Mouse (Mus musculus) kidney, adult 9 months (tissue): ENCODE measurements around the gene Emilin2.
A peak's percentile ranks its signal among the peaks of the same experiment; 100 is the strongest.

ENCODE experiments used
- DNase-seq: peaks from one replicate; pipeline ENCODE4 v3.0.0; 2022

Gene Emilin2

GRCm38 (mm10) chr17:71299879-71300278, 11.9 kb downstream of the Emilin2 start:
- DNase-seq: no peak

GRCm38 (mm10) chr17:71294570-71294969, 17.2 kb downstream of the Emilin2 start:
- no peak for DNase-seq

GRCm38 (mm10) chr17:71292897-71293296, 18.9 kb downstream of the Emilin2 start:
- DNase-seq: no peak

GRCm38 (mm10) chr17:71291897-71292420, 19.8 kb downstream of the Emilin2 start:
- DNase-seq: no peak

- peak; percentile 42 for DNase-seq
These were observed 21.0 kb downstream of the Emilin2 start for GRCm38 (mm10) chr17:71290486-71291410.

GRCm38 (mm10) chr17:71289572-71290176, 22.1 kb downstream of the Emilin2 start:
- DNase-seq: no peak

- DNase-seq: peak; percentile 77
These were observed 22.8 kb downstream of the Emilin2 start for GRCm38 (mm10) chr17:71288808-71289548.

GRCm38 (mm10) chr17:71288145-71288758, 23.5 kb downstream of the Emilin2 start:
- DNase-seq: peak; percentile 13

- DNase-seq: no peak
These were observed 24.2 kb downstream of the Emilin2 start for GRCm38 (mm10) chr17:71287586-71287985.

GRCm38 (mm10) chr17:71285929-71286328, 25.8 kb downstream of the Emilin2 start:
- DNase-seq: peak; percentile 63

GRCm38 (mm10) chr17:71284890-71285289, 26.9 kb downstream of the Emilin2 start:
- DNase-seq: no peak

- DNase-seq: peak; percentile 36
These were observed 28.5 kb downstream of the Emilin2 start for GRCm38 (mm10) chr17:71283237-71283636.

GRCm38 (mm10) chr17:71282716-71283115, 29.1 kb downstream of the Emilin2 start:
- peak; percentile 88 for DNase-seq

- no peak for DNase-seq
These were observed 33.9 kb downstream of the Emilin2 start for GRCm38 (mm10) chr17:71277701-71278491.

GRCm38 (mm10) chr17:71276771-71277170, 35.0 kb downstream of the Emilin2 start:
- DNase-seq: no peak

GRCm38 (mm10) chr17:71273901-71274300, 37.9 kb downstream of the Emilin2 start:
- no peak for DNase-seq

GRCm38 (mm10) chr17:71268599-71268998, 43.2 kb downstream of the Emilin2 start:
- DNase-seq: no peak

- no peak for DNase-seq
These were observed 43.6 kb downstream of the Emilin2 start for GRCm38 (mm10) chr17:71268152-71268551.

- no peak for DNase-seq
These were observed 44.4 kb downstream of the Emilin2 start for GRCm38 (mm10) chr17:71267374-71267773.

GRCm38 (mm10) chr17:71265336-71266051, 46.3 kb downstream of the Emilin2 start:
- no peak for DNase-seq

- DNase-seq: no peak
These were observed 47.0 kb downstream of the Emilin2 start for GRCm38 (mm10) chr17:71264739-71265138.
